Mouse (Mus musculus) urinary bladder, postnatal 14 days (tissue): ENCODE measurements around the gene Rad51c.
"Not testable (repeated sequence)": the region's sequence is repeated elsewhere in the genome, so short reads cannot be mapped to it uniquely, and the experiment has no call there.

Experiments
- DNase-seq: peaks from one replicate; pipeline ENCODE4 v3.0.0; 2021; ENCODE audit warnings: low spot score

Gene Rad51c

DNA sequence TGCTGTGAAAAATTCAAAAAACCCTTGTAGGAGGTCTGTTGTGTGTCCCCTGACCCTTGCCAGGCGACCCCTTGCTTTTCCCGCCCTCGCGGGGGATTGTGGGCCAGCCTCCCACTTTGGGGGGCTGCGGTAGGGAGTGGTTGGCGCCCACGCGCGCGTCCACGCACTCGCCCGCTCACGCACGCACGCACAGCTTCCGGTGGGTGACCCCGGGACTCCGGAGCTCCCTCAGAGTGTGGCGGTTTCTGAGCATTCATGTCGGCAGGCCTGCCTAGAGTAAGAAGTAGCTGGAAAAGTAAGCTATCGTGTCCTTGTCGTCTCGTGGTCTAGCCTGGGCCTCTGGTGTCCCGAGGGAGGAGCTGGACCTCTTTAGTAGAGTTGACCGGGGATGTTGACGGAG lies at the start of gene Rad51c, which contains the start of gene Tex14:
Gene Rad51c (minus strand): TSS at position 79 of the 400 bp plus-strand sequence.
Gene Tex14 (plus strand): TSS at position 190 of the 400 bp plus-strand sequence.
- DNase-seq: peak; percentile 6

DNA sequence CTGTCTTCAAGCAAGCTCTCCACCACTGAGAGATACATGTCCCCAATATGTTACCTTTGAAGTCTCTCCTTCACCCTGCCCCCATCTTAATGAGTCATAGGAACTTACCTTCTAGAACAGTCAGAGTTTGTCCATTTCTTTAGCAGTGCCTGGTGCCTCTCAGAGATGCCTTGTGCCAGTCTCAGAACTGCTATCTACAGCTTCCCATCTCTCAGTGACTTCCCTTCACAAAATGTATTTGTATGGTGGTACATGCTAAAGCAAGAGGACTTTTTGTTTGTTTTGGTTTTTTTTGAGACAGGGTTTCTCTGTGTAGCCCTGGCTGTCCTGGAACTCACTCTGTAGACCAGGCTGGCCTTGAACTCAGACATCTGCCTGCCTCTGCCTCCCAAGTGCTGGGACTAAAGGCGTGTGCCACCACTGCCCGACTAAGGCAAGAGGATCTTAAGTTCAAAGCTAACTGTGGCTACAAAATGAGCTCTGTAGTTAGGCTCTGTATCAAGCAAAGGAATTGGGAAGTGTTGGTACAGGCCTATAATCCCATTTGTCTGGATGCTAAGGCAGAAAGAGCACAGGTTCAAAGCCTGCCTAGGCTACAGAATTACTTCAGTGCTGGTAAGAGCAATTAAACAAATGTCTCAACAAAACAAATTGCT lies 49.4 kb upstream of the Rad51c start:
- no peak for DNase-seq

DNA sequence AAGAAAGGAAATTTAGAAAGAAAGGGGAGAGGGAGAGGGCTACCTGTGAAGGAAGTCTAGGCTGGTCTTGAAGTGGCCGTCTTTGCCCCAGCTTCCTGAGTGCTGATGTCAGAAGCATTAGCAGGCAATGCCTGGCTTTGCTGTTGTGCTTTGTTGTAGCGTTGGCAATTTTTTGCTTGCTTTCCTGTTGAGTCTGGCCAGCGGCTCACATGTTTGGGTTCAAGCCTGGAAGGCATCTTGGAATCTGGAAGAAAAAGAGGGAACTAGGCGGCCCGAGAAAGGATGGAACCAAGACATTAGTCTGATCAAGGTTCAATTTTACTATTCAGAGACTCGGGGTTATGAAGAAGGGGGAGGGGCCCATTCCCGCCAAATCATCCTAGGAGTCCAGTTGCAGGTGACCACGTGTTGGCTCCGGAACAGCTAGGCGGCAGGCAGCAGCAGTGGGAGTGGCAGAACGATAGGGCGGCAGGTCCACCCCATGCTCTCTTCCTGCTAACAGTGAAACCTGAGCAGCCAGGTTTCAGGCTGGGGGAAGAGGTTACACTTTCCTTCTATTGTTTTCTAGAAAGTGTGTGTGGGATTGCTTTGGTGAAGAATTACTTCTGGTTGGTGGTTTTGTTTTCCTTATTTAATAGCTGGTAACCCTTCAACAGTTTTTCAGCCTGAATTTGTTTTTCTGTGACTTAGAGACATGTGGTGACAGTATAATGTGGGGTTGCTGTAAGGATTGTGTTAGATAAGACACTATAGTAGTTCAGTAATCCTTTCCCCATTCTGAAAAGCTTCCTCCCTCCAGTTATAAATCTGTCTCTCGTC lies 48.7 kb upstream of the Rad51c start:
- peak; percentile 46 for DNase-seq

DNA sequence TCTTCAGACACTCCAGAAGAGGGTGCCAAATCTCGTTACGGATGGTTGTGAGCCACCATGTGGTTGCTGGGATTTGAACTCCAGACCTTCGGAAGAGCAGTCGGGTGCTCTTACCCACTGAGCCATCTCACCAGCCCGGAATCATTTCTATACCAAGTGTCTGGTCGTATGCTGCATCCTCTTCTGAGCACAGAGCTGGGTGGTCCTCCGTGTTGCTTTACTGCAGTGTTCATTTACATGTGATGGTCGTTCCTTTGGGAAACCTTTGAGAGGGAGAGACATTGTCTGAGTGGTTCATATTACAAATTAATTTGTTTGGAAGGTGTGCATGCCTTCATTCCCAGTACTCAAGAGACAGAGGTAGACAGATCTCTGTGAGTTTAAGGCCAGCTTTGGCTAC lies 48.0 kb upstream of the Rad51c start:
- not testable (repeated sequence) for DNase-seq

DNA sequence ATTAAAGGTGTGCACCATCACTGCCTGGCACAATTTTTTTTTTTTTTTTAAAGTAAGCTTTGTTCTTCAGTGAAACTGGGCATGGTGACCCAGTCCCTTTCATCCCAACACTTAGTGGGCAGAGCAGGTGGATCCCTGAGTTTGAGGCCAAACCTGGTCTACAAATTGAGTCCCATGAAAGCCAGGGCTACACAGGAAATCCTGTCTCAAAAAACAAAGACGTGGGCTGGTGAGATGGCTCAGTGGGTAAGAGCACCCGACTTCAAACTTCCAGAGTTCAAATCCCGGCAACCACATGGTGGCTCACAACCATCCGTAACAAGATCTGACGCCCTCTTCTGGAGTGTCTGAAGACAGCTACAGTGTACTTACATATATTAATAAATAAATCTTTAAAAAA lies 45.1 kb upstream of the Rad51c start:
- DNase-seq: not testable (repeated sequence)

DNA sequence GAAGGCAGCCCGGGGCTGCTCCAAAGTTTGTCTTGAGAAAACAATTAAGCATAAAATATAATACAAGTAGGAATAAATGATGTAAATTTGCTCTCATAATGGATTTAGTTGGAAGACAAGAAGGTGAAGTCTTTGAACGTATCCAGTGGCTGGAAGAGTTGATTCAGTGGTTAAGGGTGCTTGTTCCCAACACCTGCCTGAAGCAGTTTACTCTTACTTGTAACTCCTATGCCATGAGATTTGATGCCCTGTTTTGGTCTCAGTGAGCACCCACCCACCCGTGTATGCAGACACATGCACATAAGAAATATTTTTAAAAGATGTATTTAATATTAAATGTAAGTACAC lies 44.4 kb upstream of the Rad51c start:
- no peak for DNase-seq

DNA sequence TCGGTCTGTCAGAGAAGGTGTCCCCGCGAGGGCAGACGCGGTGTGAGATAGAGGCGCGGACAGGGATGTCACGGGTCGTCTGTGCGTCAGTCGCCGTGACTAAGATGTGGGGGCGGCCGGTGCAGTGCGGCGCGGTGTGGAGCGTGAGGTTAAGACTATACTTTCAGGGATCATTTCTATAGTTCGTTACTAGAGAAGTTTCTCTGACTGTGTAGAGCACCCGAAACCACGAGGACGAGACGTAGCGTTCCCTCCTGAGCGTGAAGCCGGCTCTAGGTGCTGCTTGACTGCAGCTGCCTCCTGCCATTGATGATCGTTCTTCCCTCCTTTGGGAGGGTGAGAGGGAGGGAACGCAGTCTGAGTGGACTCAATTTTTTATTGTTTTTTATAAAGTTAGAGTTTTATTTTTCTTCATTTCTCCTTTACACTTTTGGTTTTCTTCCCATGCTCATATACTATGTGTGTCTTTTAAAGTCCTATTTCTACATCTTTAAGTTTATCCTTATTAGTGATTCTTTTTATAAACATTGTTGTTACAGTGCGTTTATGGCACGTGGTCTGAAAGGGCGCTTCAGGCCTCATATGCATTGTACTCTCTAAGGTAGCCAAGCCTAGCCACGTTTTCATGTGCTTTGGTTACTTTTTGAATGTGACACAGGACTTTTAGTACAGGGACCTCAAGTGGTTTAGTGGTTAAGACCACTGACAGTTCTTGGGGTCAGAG lies 43.9 kb upstream of the Rad51c start:
- peak; percentile 50 for DNase-seq

DNA sequence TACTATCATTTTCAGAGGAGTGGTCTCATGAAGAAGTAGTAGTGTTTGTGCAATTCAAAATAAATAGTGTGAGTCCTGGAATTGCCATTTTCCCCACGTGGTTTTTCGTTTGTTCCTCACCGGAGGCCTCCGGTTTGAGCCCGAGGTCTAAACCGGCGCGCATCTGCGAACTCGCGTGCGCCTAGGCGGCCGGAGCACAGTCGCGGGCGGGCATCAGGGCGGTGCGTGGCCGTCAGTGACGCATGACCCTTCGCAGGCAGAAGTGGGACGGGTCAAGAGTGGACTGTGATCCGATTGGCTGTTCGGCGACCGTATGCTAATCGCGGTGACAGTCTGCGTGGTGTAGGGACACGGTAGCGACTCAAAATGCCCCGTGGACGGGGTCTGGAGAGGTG lies 43.3 kb upstream of the Rad51c start:
- peak; percentile 94 for DNase-seq

DNA sequence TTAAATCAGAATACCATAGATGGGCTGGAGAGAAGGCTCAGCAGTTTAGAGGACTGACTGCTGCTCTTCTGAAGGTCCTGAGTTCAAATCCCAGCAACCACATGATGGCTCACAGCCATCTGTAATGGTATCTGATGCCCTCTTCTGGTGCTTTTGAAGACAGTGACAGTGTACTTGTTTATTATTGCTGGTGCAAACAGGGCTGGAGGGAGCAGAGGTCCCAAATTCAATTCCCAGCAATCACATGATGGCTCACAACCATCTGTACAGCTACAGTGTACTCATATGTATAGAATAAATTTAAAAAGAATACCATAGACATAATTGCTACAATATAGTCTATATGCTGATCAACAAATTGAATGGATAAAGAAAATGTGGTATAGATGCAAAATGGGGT lies 42.7 kb upstream of the Rad51c start:
- DNase-seq: no peak

DNA sequence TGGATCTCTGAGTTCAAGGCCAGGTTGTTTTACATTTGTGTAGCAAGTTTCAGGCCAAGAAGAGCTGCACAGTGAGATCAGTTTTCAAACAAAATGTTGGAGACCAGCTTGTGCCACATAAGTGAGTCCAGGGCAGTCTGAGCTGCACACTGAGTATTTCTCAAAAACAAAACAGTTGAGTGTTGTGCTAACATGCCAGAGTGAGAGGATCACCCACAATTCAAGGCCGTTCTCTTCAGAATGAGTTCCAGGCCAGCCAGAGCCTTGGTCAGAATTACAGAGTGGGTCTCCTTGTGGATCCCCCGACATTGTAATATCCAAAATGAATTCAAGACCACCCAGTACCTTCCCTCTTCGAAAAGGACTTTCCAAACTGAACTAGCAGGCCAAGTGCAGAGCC lies 41.4 kb upstream of the Rad51c start:
- DNase-seq: no peak

DNA sequence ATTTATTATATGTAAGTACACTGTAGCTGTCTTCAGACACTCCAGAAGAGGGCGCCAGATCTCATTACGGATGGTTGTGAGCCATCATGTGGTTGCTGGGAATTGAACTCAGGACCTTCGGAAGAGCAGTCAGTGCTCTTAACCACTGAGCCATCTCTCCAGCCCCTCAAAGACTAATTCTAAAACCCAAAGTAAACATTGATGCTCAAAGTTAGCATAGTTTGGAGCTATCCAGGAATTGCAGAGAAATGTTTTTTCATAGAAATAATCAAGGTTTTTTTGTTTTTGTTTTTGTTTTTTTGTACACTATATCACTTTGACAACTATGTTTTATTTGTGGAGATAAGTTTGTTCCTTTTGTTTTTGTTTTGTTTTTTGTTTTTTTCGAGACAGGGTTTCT lies 40.8 kb upstream of the Rad51c start:
- DNase-seq: not testable (repeated sequence)

DNA sequence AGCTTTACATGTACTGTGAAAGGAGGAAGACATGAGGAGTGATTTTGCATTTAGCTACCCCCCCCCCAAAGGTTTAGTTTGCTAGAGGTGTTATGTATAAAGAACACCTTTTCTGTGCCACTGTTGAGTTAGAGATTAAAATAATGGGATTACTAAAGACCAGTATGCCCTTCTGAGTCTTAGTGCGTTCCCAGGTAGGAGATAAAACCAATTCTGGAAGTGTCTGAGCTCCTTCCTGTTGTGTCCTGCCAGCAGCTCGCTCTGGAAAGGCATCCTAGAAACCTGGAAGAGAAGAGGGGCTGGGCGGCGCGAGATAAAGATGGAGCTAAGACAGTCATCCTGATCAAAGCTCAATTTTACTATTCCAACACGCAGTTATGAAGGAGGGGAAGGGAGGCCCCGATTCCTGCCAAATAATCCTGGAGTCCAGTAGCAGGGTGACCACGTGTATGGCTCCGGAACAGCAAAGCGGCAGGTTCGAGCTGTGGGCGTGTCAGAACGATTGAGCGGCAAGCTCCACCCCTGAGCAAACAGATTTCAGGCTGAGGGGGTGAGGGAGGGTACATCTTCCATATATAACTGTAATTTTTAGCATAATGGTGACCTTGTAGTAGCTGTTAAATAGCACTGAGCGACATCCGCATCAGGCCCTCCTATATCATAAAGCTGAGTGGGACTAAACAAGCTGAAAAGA lies 40.1 kb upstream of the Rad51c start:
- DNase-seq: no peak

DNA sequence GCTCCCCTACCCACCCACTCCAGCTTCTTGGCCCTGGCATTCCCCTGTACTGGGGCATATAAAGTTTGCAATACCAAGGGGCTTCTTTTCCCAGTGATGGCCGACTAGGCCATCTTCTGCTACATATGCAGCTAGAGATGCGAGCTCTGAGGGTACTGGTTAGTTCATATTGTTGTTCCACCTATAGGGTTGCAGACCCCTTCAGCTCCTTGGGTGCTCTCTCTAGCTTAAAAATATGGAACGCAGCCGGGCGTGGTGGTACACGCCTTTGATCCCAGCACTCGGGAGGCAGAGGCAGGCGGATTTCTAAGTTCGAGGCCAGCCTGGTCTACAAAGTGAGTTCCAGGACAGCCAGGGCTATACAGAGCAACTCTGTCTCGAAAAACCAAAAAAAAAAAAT lies 39.3 kb upstream of the Rad51c start:
- DNase-seq: not testable (repeated sequence)

DNA sequence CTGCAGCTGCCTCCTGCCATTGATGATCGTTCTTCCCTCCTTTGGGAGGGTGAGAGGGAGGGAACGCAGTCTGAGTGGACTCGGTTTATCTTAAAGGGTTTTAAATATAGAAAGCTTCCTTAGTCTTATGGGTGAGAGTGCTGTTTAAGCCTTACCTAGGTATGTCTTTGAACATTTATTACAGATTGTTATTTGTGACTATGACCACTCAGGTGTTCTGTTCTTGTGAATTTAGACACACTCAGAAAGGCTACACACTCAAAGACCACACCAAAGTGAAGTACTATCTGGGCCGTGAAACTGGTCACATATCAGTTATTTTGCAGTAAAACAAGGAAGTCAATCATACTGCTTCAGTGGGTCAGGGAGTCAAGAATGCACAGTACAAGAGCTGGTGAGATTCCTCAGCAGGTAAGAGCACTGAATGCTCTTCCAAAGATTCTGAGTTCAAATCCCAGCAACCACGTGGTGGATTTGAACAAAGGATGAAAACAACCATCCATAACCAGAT lies 38.7 kb upstream of the Rad51c start:
- peak; percentile 63 for DNase-seq

DNA sequence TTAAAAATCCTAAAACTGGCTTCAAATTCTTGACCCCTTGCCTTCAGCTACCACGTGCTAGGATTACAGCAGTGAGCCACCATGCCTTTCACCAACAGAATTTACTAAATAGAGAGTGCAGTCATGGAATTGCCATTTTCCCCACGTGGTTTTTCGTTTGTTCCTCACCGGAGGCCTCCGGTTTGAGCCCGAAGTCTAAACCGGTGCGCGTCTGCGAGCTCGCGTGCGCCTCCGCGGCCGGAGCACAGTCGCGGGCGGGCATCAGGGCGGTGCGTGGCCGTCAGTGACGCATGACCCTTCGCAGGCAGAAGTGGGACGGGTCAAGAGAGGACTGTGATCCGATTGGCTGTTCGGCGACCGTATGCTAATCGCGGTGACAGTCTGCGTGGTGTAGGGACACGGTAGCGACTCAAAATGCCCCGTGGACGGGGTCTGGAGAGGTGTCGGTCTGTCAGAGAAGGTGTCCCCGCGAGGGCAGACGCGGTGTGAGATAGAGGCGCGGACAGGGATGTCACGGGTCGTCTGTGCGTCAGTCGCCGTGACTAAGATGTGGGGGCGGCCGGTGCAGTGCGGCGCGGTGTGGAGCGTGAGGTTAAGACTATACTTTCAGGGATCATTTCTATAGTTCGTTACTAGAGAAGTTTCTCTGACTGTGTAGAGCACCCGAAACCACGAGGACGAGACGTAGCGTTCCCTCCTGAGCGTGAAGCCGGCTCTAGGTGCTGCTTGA lies 38.1 kb upstream of the Rad51c start:
- DNase-seq: peak; percentile 76

DNA sequence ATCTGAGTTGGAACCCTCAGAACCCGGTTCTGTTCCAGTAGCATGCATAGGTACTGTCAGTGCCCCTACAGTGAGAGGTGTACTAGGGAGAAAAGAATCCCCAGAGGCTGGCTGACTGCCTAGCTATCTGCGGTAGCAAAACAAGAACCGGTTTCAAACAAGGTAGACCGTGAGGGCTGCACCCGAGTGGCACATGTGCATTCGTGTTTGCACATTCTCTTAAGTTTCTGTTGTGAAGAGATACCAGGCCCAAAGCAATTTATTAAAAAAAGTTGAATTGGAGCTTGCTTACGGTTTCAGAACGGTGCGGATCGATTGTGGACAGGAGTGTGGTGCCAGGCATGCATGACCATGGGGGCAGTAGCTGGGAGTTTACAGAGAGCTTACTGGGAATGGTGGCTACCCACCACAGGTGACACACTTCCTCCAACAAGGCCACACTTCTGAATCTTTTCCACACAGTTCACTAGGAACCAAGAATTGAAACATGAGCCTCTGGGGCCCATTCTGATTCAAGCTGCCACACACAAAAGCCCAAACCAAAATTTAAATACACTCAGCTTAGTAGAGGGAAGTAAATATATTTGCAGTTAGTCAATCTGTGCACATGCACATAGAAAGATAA lies 35.2 kb upstream of the Rad51c start:
- DNase-seq: peak; percentile 35

DNA sequence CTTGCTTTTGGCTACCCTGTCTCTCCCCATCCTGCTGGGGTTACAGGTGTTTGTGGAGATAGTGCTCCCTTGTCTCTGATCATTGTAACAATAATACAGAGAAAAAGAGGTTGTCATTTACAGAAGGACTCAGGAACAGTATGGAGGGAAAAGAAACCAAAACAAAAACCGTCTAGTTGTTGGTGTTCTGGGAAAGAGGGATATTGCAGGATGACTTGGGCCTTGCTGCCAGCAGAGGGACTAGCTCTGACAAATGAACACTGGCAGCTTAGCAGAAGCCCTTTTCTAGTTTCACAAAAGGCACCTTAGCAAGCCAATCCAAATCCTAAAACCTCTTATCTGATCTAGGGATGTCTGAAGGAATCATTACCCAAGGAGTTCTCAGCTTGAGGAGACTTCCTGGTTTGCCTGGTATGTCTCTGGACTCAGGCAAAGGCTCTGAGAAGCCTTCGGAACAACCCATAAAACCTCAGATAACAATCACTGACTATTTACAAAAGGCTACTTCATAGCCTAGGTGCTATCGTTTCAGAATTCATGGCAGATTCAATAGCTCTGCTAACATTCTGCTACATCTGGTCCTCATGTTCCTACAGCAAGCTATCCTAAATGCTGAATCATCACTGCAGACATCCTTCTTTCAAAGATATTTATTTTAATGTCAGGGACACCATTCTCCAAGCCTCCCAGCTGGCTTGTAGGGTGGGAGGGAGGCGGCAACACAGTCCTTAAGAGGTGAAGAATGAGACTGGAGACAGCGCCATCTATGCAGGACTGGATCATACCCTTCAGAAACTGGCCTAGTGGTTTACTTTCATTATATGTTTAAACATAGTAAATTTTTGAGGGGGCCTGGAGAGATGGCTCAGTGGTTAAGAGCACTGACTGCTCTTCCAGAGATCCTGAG lies 31.8 kb upstream of the Rad51c start:
- DNase-seq: no peak

DNA sequence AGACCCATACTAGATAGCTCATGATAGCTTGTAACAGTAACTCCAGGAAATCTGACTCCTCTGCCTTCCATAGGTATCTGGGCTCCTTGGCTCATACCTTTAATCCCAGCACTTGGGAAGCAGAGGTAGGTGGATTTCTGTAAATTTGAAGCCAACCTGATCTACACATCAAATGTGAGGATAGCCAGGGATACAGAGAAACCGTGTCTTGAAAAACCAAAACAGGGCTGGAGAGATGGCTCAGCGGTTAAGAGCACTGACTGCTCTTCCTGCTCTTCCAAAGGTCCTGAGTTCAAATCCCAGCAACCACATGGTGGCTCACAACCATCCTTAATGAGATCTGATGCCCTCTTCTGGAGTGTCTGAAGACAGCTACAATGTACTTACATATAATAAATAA lies 30.4 kb upstream of the Rad51c start:
- not testable (repeated sequence) for DNase-seq

DNA sequence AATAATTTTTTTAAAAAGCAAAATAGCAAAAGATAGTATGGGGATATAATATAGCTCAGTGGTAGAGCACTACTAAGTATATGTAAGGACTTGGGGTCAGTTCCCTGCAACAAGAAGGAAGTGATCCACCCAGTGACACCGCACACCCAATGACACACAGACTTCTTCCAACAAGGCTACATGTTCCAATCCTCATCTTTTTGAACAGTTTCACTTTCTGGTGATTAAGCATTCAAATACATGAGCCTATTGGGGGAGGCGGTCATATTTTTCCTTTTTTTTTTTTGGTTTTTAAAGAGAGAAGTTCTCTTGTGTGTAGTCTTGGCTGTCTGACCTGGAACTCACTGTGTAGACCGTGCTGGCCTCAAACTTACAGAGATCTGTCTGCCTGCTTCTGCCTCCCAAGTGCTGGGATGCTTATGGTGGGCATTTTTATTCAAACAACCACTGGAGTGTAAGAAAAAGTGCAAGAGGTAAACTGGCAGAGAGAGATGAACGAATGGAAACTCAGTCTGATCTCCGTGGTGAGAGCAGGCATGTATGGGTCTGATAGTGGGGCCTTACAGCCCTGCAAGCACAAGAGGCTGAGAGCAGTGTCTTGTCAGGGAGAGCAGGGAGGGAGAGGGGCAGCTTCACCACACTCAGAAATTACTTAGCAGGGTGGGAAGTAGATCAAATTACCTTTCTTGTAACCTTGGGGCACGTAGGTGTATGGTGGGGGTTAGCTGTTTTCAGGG lies 28.3 kb upstream of the Rad51c start:
- no peak for DNase-seq
